Mouse (Mus musculus) lung, adult 2 months (tissue): ENCODE results near the gene Clcn6.

ENCODE experiments used
- CTCF ChIP-seq: fragments of 200-500 bp; IDR thresholded peaks from 2 replicates; pipeline ENCODE4 v1.5.1; 2011; ENCODE audit warnings: mild to moderate bottlenecking, low read length, control low read depth; ENCODE audit not compliant: insufficient read depth
- POLR2A ChIP-seq: fragments of 200-500 bp; IDR thresholded peaks from 2 replicates; pipeline ENCODE4 v1.6.1; 2011; ENCODE audit warnings: low read depth, mild to moderate bottlenecking, control low read depth, low read length, borderline replicate concordance; ENCODE audit errors: extremely low read depth

- TF ChIP-seq POLR2A, result no peak
- no peak for TF ChIP-seq CTCF
Observed at GRCm38 (mm10) chr4:148039254-148040028, 820 bp upstream of the Clcn6 start.
